Mouse (Mus musculus) forebrain, embryonic 12.5 days (tissue): ENCODE data around the gene Tet3. TPM values are rescaled to one million over a fixed set of nuclear protein-coding genes. Genes with fewer than 3 reads are reported as not detected.

ENCODE experiments used
- ATAC-seq: fragments of 200-750 bp; cut with Nextera tagmentation; 2 replicates; pipeline ENCODE4 v1.8.0; 2017; ENCODE audit warnings: moderate TSS enrichment; ENCODE audit not compliant: low FRiP score
- H3K27ac ChIP-seq: fragments of 300-500 bp; sonication (generic); 2 replicates; pipeline ENCODE4 v1.5.1; 2016; ENCODE audit warnings: mild to moderate bottlenecking
- H3K27me3 ChIP-seq: fragments of 300-500 bp; sonication (generic); 2 replicates; pipeline ENCODE4 v1.6.1; 2016; ENCODE audit warnings: mild to moderate bottlenecking
- H3K36me3 ChIP-seq: fragments of 300-500 bp; sonication (generic); replicated peaks from 2 replicates; pipeline ENCODE4 v1.6.1; 2016; ENCODE audit warnings: mild to moderate bottlenecking
- H3K4me1 ChIP-seq: fragments of 300-500 bp; sonication (generic); 2 replicates; pipeline ENCODE4 v1.6.1; 2016
- H3K4me2 ChIP-seq: fragments of 300-500 bp; sonication (generic); 2 replicates; pipeline ENCODE4 v1.6.1; 2016; ENCODE audit warnings: mild to moderate bottlenecking, moderate library complexity
- H3K4me3 ChIP-seq: fragments of 300-500 bp; sonication (generic); replicated peaks from 2 replicates; pipeline ENCODE4 v1.5.1; 2016; ENCODE audit warnings: mild to moderate bottlenecking
- H3K9ac ChIP-seq: fragments of 300-500 bp; sonication (generic); 2 replicates; pipeline ENCODE4 v1.6.1; 2016; ENCODE audit warnings: mild to moderate bottlenecking
- H3K9me3 ChIP-seq: fragments of 300-500 bp; sonication (generic); 2 replicates; pipeline ENCODE4 v1.6.1; 2016
- WGBS: fragments of 180-500 bp; shearing (Covaris S2); methylation state at CpG from one replicate; pipeline ENCODE4 v1.1.7; 2016; 5-methylcytosine and 5-hydroxymethylcytosine counted together
- polyA plus RNA-seq: library from polyadenylated mRNA; unstranded; fragments of >200 nt; fragmentation: Nextera tagmentation; extraction: Ambion mirVana; gene quantifications from 2 replicates; pipeline ENCODE4 v1.2.1, GENCODE M21; 2016

Tet3 gene
- polyA plus RNA-seq: 62.7 and 74.3 TPM in 2 replicates

DNA sequence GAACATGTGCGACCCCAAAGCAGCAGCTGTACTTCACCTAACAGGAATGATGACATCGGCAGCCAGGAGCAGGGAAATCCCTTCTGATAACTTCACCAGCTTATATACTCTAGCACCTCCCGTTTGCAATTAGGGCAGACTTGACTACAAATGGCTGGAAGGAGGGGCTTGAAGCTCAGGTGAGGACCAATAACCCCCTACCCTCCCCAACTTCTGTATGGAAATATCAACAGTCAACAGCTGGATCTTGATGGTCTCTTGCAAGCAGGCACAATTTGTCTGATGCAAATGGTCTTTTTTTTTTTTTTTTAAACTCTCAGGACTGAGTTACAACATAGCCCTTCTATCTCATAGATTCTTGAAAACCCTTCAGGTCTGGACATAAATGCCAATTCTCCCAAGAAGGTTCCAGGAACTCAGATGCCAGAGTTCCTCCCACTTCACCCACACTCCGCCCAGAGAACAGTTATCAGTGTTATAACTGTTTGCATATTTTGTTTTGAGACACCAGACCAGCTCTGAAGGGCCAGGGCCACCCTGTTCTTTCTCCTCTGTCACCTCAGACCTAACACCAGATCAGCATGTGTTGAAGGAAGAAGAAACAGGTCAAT, at the start of gene Tet3:
Gene Tet3 (minus strand): TSS at position 51 of the 611 bp plus-strand sequence.
- H3K9ac ChIP-seq: no peak within 1 kb of the TSS
- peaks cover 10% of the 10 kb centered on the region; the same call in 1 of the 2 replicates for H3K27me3 ChIP-seq
- no peaks in the 10 kb centered on the region for H3K9me3 ChIP-seq
- 79% methylated on average over 4 of the region's 4 CpGs for WGBS
- no peak within 1 kb of the TSS for H3K4me2 ChIP-seq
- H3K4me3 ChIP-seq: no peak within 1 kb of the TSS
- H3K27ac ChIP-seq: no peak within 1 kb of the TSS
- H3K36me3 ChIP-seq: no peaks in the 10 kb centered on the region
- ATAC-seq: no peak
- peaks cover 30% of the 10 kb centered on the region for H3K4me1 ChIP-seq

DNA sequence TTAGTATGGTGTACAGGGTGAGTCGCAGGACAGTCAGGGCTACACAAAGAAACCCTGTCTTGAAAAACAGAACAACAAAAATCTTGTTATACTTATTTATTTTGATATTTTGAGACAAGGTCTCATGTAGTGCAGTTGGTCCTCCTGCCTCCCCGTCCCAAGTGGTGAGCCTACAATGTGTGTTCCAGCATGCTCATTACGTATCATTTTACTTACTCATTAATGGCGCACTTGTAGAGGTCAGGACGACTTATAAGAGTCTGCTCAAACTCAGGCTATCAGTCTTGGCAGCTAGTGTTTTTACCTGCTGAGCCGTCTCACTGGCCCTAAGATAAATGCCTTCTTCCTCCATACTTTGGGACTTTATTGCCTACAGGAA, 48.3 kb upstream of the Tet3 start:
- Histone ChIP-seq H3K36me3 (no peaks in the 10 kb centered on the region), H3K27ac (peak overlapping the region; percentile 63), H3K27me3 (no peaks in the 10 kb centered on the region), H3K9ac (peak overlapping the region; percentile 49), H3K4me2 (peak overlapping the region; percentile 81), H3K4me1 (peaks cover 15% of the 10 kb centered on the region), H3K4me3 (peak overlapping the region; percentile 86), H3K9me3 (no peaks in the 10 kb centered on the region)
- no peak for ATAC-seq
- 36% methylated on average over 6 of the region's 6 CpGs for WGBS

DNA sequence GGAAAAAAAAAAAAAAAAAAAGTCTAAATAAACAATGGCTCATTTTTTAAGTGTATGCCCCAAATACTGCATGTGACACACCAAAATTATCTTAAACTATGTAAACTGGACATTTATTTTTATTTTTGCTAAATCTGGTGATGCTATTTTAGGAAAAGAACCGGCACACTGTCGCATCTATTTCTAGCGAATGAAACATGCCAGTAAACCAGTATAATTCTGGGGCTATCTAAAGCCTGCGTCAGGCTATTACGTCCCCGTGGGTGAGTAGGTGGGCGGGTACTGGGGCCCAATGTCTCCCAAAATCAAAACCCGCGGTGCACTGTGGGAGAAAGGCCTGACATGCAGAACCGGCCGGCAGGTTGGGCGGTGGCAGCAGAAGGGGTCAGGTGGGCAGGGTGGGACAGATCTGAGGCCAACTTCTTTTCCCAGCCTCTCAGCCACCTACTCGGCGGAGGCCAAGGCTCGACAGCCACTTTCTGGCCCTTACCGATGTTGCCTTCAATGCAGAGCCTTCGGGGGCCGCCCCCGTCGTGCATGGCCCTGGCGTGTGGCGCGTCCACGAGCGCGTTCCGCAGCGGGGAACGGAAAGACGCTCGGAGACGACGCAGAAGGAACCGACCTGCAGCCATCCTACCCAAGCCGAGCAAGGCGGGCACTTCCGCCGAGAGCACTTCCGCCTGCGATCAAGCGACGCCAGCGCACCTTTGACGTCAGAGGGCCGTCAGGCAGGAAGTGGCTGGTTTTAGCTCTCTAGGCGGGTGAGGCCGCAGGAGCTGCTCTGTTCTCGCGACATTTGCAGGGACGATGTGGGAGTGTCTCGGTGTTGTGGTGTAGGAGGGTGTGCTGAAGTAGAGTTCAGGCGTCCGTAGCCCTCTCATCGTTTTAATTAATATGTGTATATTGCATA, 47.6 kb upstream of the Tet3 start, which contains the start of gene Dguok:
Gene Dguok (minus strand): TSS at position 712 of the 910 bp plus-strand sequence.
- H3K36me3 ChIP-seq: no peaks in the 10 kb centered on the region
- under 1% methylated on average over 54 of the region's 54 CpGs for WGBS

DNA sequence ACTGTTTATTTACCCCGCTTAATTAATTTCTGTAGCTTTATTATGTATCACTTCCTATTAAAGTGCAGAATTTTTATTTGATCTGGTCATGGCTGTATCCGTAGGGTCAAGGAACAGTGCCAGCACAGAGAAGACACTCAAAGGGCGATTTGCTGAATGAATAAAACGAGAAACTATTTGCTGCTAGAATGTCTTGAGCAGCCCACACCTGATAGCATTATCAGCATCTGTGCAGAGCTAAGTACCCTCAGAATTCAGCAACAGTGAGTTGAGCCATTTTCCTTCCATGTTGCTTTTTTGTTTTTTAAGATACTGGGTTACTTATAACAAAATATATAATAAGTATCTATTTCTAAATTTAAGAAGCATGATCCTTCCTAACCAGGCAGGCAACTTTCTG, 46.7 kb upstream of the Tet3 start:
- H3K27me3 ChIP-seq: no peaks in the 10 kb centered on the region
- 86% methylated on average over 4 of the region's 4 CpGs for WGBS
- H3K36me3 ChIP-seq: peaks cover 2% of the 10 kb centered on the region; the same call in 1 of the 2 replicates
- peak overlapping the region; percentile 81 for H3K4me2 ChIP-seq
- H3K4me3 ChIP-seq: peak overlapping the region; percentile 86
- H3K9ac ChIP-seq: peak overlapping the region; percentile 90; the same call in 1 of the 2 replicates
- H3K9me3 ChIP-seq: no peaks in the 10 kb centered on the region
- no peak overlapping the region for H3K27ac ChIP-seq
- peaks cover 15% of the 10 kb centered on the region for H3K4me1 ChIP-seq
- no peak for ATAC-seq

More for the DNA sequence above, 47.6 kb upstream of the Tet3 start, which contains the start of gene Dguok:
- no peaks in the 10 kb centered on the region for H3K27me3 ChIP-seq
- H3K9ac ChIP-seq: peak within 1 kb of the TSS; percentile 90
- peaks cover 15% of the 10 kb centered on the region for H3K4me1 ChIP-seq
- peak within 1 kb of the TSS; percentile 86 for H3K4me3 ChIP-seq
- H3K4me2 ChIP-seq: peak within 1 kb of the TSS; percentile 81
- no peaks in the 10 kb centered on the region for H3K9me3 ChIP-seq
- peak; percentile 99 for ATAC-seq
- H3K27ac ChIP-seq: peak within 1 kb of the TSS; percentile 94

DNA sequence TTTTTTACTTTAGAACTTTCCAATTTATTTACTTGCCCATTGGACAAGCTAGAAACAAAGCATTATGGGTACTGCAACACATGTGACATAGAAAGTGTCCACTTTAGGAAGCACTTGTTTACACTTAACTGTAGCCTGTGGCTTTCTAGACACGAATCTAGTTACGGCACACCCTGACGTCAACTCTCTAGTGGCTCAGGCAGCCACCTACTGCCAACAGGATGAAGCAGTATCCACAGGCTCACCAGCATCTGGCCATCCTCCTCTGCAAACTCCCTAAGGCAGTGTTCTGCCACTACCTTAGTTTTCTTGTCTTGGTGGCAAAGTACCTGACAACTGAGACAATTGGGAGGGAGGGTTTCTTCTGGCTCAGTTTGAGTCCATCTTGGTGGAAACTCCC, 44.5 kb upstream of the Tet3 start:
- H3K27me3 ChIP-seq: no peaks in the 10 kb centered on the region
- no peak overlapping the region for H3K4me2 ChIP-seq
- peaks cover 12% of the 10 kb centered on the region; the same call in 1 of the 2 replicates for H3K36me3 ChIP-seq
- no peak overlapping the region for H3K4me3 ChIP-seq
- no peak overlapping the region for H3K9ac ChIP-seq
- H3K9me3 ChIP-seq: no peaks in the 10 kb centered on the region
- H3K27ac ChIP-seq: no peak overlapping the region
- peaks cover 15% of the 10 kb centered on the region for H3K4me1 ChIP-seq
- WGBS: 87% methylated on average over 3 of the region's 3 CpGs
- ATAC-seq: no peak

DNA sequence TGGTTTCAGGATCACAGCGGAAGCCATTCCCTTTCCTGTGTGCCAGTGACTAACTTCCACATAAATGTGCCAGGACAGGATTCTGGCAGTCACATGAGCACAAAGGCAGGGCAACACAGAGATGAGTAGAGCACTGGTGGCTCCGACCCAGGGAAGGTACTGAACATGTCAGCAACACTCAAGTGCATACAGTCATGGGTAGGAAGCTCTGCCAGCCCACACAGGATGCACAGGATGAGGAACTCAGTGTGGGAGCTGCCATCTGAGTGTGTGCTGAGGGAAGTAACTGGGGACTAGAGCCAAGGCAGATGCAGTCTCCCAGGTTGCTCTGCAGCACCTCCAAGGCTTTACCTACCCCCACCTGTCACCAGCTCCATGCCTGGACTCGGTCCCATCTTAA, 43.8 kb upstream of the Tet3 start:
- Histone ChIP-seq H3K4me3 (no peak overlapping the region), H3K27ac (no peak overlapping the region), H3K9ac (no peak overlapping the region), H3K9me3 (no peaks in the 10 kb centered on the region), H3K36me3 (peaks cover 16% of the 10 kb centered on the region; the same call in 1 of the 2 replicates), H3K4me1 (peaks cover 15% of the 10 kb centered on the region), H3K4me2 (no peak overlapping the region), H3K27me3 (no peaks in the 10 kb centered on the region)
- no peak for ATAC-seq
- 89% methylated on average over 3 of the region's 3 CpGs for WGBS

DNA sequence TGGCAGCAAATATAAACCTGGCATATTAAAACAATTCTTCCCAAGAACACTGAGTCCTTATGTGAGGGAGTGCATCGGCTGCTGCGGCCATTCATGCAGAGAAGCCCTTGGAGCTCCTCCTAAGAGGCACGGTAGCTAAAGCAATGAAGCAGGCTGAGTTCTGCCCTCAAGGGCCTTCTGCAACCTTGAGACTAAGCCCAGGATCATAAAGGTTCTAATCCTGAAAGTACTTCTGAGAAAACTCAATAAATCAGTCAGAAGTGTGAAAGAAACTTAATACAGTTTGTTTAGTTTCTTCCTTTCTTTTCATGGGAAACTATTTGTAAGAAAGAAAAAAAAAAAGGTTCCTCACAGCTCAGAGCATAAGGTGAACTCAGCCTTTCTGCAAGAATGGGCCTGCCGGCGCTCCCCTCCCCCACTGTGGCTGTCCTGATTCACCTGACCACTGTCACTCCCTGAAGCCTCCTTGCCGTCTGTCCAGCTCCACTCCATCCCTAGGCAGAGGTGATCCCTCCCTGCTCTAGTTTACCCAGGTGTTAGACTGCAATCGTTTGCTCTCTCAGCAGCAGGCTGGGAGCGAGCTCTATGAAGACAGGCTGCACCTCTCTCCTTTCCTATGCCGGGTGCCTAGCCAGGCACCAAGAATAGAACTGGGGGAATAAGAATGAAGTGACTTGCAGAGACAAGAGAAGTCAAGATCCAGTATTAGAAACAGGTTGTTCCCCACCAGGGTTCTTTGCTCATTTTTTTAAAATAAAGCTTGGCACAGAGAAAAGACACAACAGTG, 42.8 kb upstream of the Tet3 start:
- no peak for ATAC-seq
- Histone ChIP-seq H3K4me1 (peaks cover 10% of the 10 kb centered on the region), H3K27ac (no peak overlapping the region), H3K9me3 (no peaks in the 10 kb centered on the region), H3K4me2 (no peak overlapping the region), H3K36me3 (peaks cover 23% of the 10 kb centered on the region; the same call in 1 of the 2 replicates), H3K4me3 (no peak overlapping the region), H3K27me3 (no peaks in the 10 kb centered on the region), H3K9ac (no peak overlapping the region)
- 65% methylated on average over 9 of the region's 9 CpGs for whole genome bisulfite sequencing

DNA sequence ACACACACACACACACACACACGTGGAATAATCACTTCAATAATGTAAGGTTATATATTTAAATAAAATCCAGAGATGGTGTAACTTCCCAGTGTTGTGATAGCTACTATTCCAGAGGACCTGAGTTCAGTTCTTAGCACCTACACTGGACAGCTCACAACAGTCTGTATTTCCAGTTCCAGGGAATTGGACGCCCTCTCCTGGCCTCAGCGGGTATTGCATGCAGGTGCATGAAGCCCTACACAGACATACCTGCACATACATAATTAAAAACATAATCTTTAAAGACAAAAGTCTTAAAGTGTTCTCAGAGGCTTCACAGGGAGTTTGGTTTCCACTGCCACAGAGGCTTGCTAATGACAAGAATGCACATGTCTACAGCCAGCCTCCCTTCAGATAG, 41.6 kb upstream of the Tet3 start:
- no peak overlapping the region for H3K9ac ChIP-seq
- H3K27ac ChIP-seq: no peak overlapping the region
- H3K9me3 ChIP-seq: no peaks in the 10 kb centered on the region
- no peak overlapping the region for H3K4me3 ChIP-seq
- no peaks in the 10 kb centered on the region for H3K27me3 ChIP-seq
- no peak overlapping the region for H3K4me2 ChIP-seq
- no peak for ATAC-seq
- peaks cover 35% of the 10 kb centered on the region for H3K36me3 ChIP-seq
- WGBS: 65% methylated on average over 3 of the region's 3 CpGs
- 0 out of 2 replicates have a peak, but pooled peaks cover 3% of the 10 kb centered on the region for H3K4me1 ChIP-seq

DNA sequence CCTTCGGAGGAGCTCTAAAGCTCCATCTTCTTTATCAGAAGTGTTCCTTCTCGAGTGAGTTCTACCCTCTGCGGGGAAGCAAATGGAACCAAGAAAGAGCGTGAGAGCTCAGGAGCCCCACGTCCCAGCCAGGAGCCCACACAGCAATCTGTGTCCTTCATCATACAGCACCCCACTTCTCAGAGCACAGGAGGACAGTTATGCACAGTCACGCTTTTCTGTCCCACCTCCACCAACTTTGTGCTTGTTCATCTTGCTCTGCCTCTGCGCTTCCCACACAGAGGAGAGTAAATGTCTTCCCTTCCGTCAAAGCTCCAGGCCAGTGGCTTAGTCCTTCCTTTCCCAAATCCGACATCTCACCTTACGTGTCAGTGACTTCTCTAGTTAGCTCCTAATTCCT, 40.2 kb upstream of the Tet3 start:
- no peak for ATAC-seq
- Histone ChIP-seq H3K9ac (no peak overlapping the region), H3K9me3 (no peaks in the 10 kb centered on the region), H3K27me3 (no peaks in the 10 kb centered on the region), H3K36me3 (peaks cover 44% of the 10 kb centered on the region), H3K27ac (no peak overlapping the region), H3K4me3 (no peak overlapping the region), H3K4me1 (no peaks in the 10 kb centered on the region), H3K4me2 (no peak overlapping the region)
- 93% methylated on average over 10 of the region's 10 CpGs for WGBS

DNA sequence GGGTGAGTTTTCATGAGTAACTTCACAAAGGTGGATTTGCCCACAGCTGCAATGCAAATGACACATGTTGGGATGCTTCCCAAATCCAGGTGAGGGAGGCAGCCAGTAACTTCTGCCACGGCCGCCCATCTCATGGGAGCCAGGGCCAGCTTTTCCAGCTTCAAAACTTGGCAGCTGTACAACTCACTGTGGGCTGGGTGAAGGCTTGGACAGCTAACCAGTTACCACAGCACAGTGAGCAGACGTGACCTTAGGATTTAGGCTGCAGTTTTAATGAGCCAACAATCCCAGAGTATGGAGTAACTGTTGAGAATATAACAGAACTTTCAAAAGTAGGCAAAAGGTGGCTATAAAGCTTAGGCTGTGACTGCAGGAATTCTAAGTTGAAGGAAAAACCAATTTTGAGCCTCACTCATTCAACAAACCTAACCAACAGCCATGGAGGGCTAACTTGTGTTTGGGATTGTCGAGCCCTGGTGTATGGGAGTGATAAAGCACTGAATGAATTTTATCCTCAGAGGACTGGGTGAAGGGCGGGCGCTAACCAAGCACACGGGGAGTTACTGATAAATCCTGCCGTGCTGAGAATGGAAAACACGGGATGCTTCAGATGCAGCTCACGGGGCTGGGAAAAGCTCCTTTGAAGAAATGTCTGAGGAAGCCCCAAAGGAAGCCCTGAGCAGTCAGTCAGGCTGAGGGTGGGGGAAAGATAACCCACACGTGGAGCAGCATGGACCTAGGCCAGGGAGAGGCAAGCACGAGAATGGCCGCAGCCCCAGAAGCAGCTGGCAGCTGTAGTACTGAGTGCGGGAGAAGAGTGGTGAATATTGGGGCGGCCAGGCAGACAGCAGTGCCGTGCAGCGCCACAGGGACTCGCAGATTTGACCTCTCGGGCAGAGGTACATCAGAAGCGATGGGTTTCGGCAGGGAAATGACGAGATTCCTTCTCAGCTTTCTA, 38.1 kb upstream of the Tet3 start:
- Histone ChIP-seq H3K27me3 (no peaks in the 10 kb centered on the region), H3K9me3 (no peaks in the 10 kb centered on the region), H3K27ac (no peak overlapping the region), H3K4me2 (no peak overlapping the region), H3K4me1 (no peaks in the 10 kb centered on the region), H3K4me3 (no peak overlapping the region), H3K36me3 (peaks cover 56% of the 10 kb centered on the region), H3K9ac (no peak overlapping the region)
- no peak for ATAC-seq
- WGBS: 89% methylated on average over 22 of the region's 22 CpGs

DNA sequence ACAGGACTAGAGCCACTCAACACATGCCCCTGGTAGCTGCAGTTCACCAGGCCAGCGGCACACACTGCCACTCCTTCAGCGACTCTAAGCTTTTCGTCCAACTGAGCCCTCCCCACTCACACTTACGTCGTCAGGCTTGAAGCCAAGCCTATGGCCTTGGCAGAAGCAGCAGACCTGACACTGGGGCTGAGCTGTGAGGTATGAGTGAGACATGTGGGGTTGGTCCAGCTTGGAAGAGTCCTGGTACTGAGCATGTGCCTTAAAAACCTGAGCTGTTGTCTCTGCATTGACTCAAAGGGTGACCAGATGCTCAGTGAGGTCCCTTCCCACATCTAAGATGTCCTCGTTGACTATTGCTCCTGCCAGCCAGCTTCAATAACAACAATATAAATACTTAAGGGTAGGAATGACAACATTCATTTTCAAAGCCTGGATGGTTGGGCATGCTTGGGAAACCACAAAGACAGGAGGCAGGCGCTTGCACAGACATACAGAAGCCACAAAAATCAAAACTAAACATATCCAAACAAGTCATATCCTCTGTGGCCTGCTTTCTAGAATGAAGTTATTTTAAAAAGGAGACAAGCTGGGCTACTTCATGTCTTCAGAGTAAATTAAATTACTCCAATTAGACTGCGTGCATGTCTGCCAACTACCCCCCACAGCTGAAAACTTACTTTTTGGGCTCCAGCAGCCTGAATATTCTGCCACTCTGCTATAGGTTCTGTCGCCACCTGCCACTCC, 37.3 kb upstream of the Tet3 start:
- H3K36me3 ChIP-seq: peaks cover 56% of the 10 kb centered on the region
- H3K4me1 ChIP-seq: no peaks in the 10 kb centered on the region
- no peak overlapping the region for H3K4me2 ChIP-seq
- H3K9me3 ChIP-seq: no peaks in the 10 kb centered on the region
- H3K4me3 ChIP-seq: no peak overlapping the region
- H3K27me3 ChIP-seq: no peaks in the 10 kb centered on the region
- 94% methylated on average over 9 of the region's 9 CpGs for WGBS
- H3K27ac ChIP-seq: no peak overlapping the region
- no peak for ATAC-seq
- no peak overlapping the region for H3K9ac ChIP-seq
